Mouse (Mus musculus) C2C12 (cell line): Measurements from ENCODE around the gene Olfr1347. TPM values are rescaled to one million over a fixed set of nuclear protein-coding genes. Genes with fewer than 3 reads are reported as not detected.
"Not testable (repeated sequence)": the region's sequence is repeated elsewhere in the genome, so short reads cannot be mapped to it uniquely, and the experiment has no call there.

Source experiments
- H3K27me3 ChIP-seq: one replicate; pipeline ENCODE4 v1.6.1; 2011; ENCODE audit not compliant: control insufficient read depth, insufficient read depth, insufficient read length
- H3K36me3 ChIP-seq: one replicate; pipeline ENCODE4 v1.6.1; 2011; ENCODE audit not compliant: control insufficient read depth, insufficient read depth
- H3K4me3 ChIP-seq: one replicate; pipeline ENCODE4 v1.5.1; 2011; ENCODE audit warnings: mild to moderate bottlenecking, control low read depth; ENCODE audit not compliant: poor library complexity, insufficient read depth, severe bottlenecking
- H3K79me2 ChIP-seq: one replicate; pipeline ENCODE4 v1.6.1; 2011; ENCODE audit not compliant: control insufficient read depth, insufficient read depth
- H3K79me3 ChIP-seq: one replicate; pipeline ENCODE4 v1.6.1; 2011; ENCODE audit warnings: low read depth, control low read depth
- H3ac ChIP-seq: one replicate; pipeline ENCODE3; 2011; ENCODE audit warnings: low read depth; ENCODE audit not compliant: control insufficient read depth, insufficient read length
- CEBPB ChIP-seq: IDR thresholded peaks from one replicate; pipeline ENCODE4 v1.6.1; 2011; ENCODE audit warnings: low read depth, mild to moderate bottlenecking, control low read depth, moderate library complexity
- CTCF ChIP-seq: IDR thresholded peaks from one replicate; pipeline ENCODE4 v1.5.1; 2011; ENCODE audit not compliant: control insufficient read depth, insufficient read depth, insufficient read length
- FOSL1 ChIP-seq: IDR thresholded peaks from one replicate; pipeline ENCODE4 v1.8.0; 2011; ENCODE audit warnings: mild to moderate bottlenecking, low read length; ENCODE audit not compliant: poor library complexity, insufficient read depth, severe bottlenecking
- MAX ChIP-seq: IDR thresholded peaks from one replicate; pipeline ENCODE4 v1.6.1; 2011; ENCODE audit warnings: mild to moderate bottlenecking, control low read depth
- MYOD1 ChIP-seq: IDR thresholded peaks from one replicate; pipeline ENCODE4 v1.6.1; 2011; ENCODE audit warnings: low read depth; ENCODE audit not compliant: control insufficient read depth, insufficient read length
- MYOG ChIP-seq: IDR thresholded peaks from one replicate; pipeline ENCODE4 v1.6.1; 2011; ENCODE audit not compliant: control insufficient read depth, insufficient read length; ENCODE audit errors: extremely low read depth
- USF1 ChIP-seq: IDR thresholded peaks from one replicate; pipeline ENCODE4 v1.6.1; 2011; ENCODE audit warnings: low read depth, mild to moderate bottlenecking, control low read depth, moderate library complexity
- polyA plus RNA-seq: library from polyadenylated mRNA; unstranded; fragments of >200 nt; fragmentation: generic; extraction: Trizol; gene quantifications from one replicate; pipeline ENCODE4 v1.2.1, GENCODE M21; 2012; ENCODE audit warnings: missing spikeins

Gene Olfr1347
- polyA plus RNA-seq, 1 experiment, result not detected

- Histone ChIP-seq H3K79me3 (no peaks in the 10 kb centered on the region), H3K36me3 (no peaks in the 10 kb centered on the region), H3K79me2 (no peaks in the 10 kb centered on the region), H3K27me3 (no peaks in the 10 kb centered on the region), H3K4me3 (no peak within 1 kb of the TSS), H3ac (no peak within 1 kb of the TSS)
- TF ChIP-seq MYOG, result no peak
- TF ChIP-seq CEBPB, result no peak
- TF ChIP-seq FOSL1, result no peak
- no peak for TF ChIP-seq CTCF
- TF ChIP-seq USF1, result no peak
- no peak for TF ChIP-seq MYOD1
- no peak for TF ChIP-seq MAX
Observed at GRCm38 (mm10) chr7:6486841-6487240, 12.7 kb downstream of the Olfr1347 start, which contains the start of gene Olfr5. Gene Olfr5, minus strand, starts transcription at chr7:6486941.

DNA sequence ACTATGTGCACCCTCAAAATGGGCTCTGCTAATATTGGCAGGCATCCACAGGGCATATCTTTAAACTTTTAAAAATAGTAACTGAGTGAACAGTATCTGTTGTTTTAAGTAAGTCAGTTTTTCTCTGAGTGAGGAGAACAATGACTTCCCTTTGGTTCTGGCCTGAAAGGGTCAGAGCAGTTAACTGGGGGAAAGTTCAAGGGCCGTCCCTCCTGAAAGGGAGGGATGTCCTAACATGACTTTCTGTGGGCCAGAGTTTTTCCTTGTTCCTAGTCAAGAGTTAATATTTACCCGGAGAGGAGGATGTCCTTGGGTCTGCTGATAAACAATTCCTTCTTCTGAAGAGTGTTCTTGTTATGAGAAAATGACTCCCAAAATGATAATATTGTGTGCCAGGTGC lies 21.9 kb downstream of the Olfr1347 start:
- H3K27me3 ChIP-seq, H3K79me3 ChIP-seq, H3K79me2 ChIP-seq, H3K36me3 ChIP-seq, H3ac ChIP-seq, H3K4me3 ChIP-seq: not testable (repeated sequence)

DNA sequence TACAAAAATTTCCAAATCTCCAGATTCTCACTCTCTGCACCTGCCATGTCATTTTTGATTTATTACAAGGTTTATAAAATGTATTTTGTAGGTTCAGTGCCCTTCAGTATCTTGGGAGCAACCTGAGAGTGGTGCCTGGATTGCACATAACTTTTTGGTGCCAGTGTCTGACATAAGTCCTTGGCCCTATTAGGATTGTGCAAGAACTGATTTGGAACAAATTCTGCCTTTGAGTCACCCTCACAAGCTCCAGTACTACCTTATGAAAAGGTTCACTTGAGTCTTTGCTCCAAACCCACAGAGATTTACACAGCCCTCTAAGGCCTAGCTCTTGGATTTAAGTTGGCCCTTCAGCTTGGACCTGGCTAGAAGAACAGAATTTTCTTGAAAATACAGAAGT lies 32.6 kb downstream of the Olfr1347 start, which contains the start of gene Olfr1346:
Gene Olfr1346, plus strand, starts transcription at position 151 of the 400 bp plus-strand sequence.
- no peak within 1 kb of the TSS for H3ac ChIP-seq
- H3K79me3 ChIP-seq, result no peaks in the 10 kb centered on the region
- H3K27me3 ChIP-seq, result no peaks in the 10 kb centered on the region
- H3K4me3 ChIP-seq, result no peak within 1 kb of the TSS
- no peaks in the 10 kb centered on the region for H3K36me3 ChIP-seq
- TF ChIP-seq USF1 (no peak), CEBPB (no peak), MAX (no peak), FOSL1 (no peak), MYOG (no peak), MYOD1 (no peak), CTCF (no peak)
- H3K79me2 ChIP-seq, result no peaks in the 10 kb centered on the region

DNA sequence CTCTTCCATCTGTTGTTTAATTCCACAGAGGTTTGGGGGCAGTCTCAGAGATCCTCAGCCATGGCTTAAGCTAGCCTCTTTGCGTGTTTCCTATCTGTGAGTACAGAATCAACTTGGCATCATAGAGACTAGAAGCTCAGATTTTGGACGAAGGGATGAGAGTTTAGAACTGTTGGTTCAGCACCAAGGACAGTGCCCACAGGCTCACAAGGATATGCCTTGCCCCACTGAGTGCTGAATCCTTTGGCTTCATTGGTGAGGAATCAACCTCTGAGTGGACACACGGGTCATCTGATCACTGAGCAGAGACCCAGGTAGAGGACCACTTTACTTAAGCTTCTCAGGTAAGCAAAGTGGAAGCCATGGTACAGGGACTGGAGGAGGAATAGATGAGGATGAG lies 43.2 kb downstream of the Olfr1347 start:
- TF ChIP-seq MYOG, result no peak
- no peak for TF ChIP-seq MYOD1
- TF ChIP-seq CTCF, result no peak
- no peak for TF ChIP-seq FOSL1
- TF ChIP-seq USF1, result no peak
- no peak for TF ChIP-seq MAX
- TF ChIP-seq CEBPB, result no peak
- no peak overlapping the region for H3K4me3 ChIP-seq

DNA sequence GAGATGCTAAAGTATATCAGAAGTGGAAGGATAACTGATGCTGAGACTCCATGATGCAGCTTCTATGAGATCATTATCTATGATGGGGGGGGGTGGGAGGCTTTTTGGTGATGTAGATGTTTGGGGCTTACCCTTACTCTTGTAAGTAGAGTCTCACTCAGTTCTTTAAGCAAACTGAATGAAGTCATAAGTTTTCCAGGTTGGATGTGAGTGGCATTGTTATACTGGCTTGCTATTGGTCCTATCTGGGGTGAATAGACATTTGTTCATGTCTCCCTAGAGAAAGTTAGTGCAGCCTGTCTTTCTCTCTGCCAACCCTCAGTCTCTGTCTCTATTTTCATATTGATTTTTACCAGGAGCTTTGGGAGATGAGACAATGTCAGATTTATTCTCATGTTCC lies 43.7 kb downstream of the Olfr1347 start, which contains the start of gene Olfr1336:
Gene Olfr1336, plus strand, starts transcription at position 301 of the 400 bp plus-strand sequence.
- Histone ChIP-seq H3ac (no peak within 1 kb of the TSS), H3K4me3 (no peak within 1 kb of the TSS), H3K36me3 (no peaks in the 10 kb centered on the region), H3K27me3 (no peaks in the 10 kb centered on the region), H3K79me3 (no peaks in the 10 kb centered on the region), H3K79me2 (no peaks in the 10 kb centered on the region)
- TF ChIP-seq CTCF (no peak), FOSL1 (no peak), MYOD1 (no peak), USF1 (no peak), MYOG (no peak), MAX (no peak), CEBPB (no peak)

More for the DNA sequence above, 43.2 kb downstream of the Olfr1347 start:
- no peaks in the 10 kb centered on the region for H3K79me3 ChIP-seq
- H3K27me3 ChIP-seq, result no peaks in the 10 kb centered on the region
- no peaks in the 10 kb centered on the region for H3K36me3 ChIP-seq
- H3ac ChIP-seq, result no peak overlapping the region
- no peaks in the 10 kb centered on the region for H3K79me2 ChIP-seq

DNA sequence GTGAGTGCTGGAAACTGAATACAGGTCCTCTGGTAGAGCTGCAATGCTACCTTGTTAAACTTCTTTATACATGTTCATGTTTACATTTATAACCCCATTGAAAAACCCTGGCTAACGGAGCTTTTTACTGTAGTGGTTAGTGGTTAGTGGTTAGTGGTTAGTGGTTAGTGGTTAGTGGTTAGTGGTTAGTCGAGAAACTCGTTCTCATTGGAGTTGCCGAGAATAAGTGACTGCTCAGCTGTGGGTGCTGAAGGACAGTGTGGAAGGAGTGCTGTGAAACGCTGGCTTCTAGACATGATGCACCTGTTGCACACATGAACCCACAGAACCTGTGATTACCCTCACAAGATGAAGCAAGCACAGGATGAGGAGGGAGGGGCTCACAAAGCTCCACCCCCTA lies 51.8 kb downstream of the Olfr1347 start:
- H3K27me3 ChIP-seq, result no peaks in the 10 kb centered on the region
- TF ChIP-seq FOSL1, result no peak
- TF ChIP-seq MYOG, result no peak
- no peak for TF ChIP-seq CEBPB
- no peak for TF ChIP-seq MYOD1
- no peak for TF ChIP-seq USF1
- TF ChIP-seq CTCF, result no peak
- TF ChIP-seq MAX, result no peak
- no peaks in the 10 kb centered on the region for H3K79me3 ChIP-seq
- H3K79me2 ChIP-seq, result no peaks in the 10 kb centered on the region
- H3K36me3 ChIP-seq, result no peaks in the 10 kb centered on the region
- no peak overlapping the region for H3ac ChIP-seq
- H3K4me3 ChIP-seq, result no peak overlapping the region
